Mouse (Mus musculus) liver, postnatal 0 days (tissue): ENCODE data around the gene Selenof.

Experiments
- CTCF ChIP-seq: sonication (generic); IDR thresholded peaks from 2 replicates; pipeline ENCODE4 v1.5.1; 2016; ENCODE audit warnings: antibody characterized with exemption, low read depth
- EP300 ChIP-seq: IDR thresholded peaks from 2 replicates; pipeline ENCODE4 v1.6.1; 2016; ENCODE audit warnings: antibody characterized with exemption, low read depth, mild to moderate bottlenecking

DNA sequence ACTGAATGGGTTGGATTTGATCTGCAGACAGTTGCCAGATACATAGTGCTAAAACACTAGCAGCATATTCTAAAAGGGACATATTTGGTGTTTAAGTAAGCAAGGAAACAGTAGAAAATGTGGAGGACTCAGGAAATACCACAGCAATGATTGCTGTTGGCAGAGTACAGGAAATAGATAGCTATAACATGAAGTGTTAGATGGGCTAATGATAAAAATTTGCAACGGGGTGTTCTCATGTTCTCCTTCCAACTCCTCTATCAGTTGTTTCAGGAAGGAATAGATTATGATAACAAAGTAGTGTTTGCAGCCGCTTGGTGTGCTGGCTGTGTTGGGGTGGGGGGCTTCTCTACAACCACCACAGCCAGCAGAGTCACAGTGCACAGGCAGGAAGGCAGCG lies 11.7 kb downstream of the Selenof start:
- TF ChIP-seq CTCF (no peak), EP300 (no peak)
